Mouse (Mus musculus): ENCODE measurements around the gene Kcnk12. TPM values are rescaled to one million over a fixed set of nuclear protein-coding genes. Genes with fewer than 3 reads are reported as not detected.

The Kcnk12 gene
- total RNA-seq, 1 experiment from 2014 or later: not detected

- no peak for ATAC-seq (replicated peaks; ENCODE audit: insufficient number of reproducible peaks, low FRiP score, low TSS enrichment, poor library complexity, severe bottlenecking)
Measured at GRCm38 (mm10) chr17:87734471-87734870, 63.3 kb downstream of the Kcnk12 start.

DNA sequence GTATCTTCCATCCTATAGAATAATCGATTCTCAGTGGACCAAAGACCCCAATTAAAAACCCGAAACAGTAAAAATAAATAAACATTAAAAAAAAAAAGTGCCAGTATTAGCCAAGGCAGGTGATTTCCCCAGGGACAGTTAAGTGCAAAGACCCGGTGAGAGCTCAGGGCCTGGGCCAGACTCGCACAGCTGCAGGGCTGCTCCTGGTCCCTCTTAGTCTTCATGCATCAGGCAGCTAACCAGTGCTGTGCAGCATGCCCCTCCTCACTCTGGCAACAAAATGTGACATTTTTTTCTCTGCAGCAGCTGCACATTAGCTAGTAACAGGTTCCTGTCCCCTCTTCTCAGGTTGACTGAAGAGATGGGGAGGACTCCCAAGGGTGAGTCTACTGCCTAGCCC is 65.8 kb downstream of the Kcnk12 start:
- no peak for ATAC-seq (replicated peaks; ENCODE audit: insufficient number of reproducible peaks, low FRiP score, low TSS enrichment, poor library complexity, severe bottlenecking)

GRCm38 (mm10) chr17:87726489-87727356 is 71.1 kb downstream of the Kcnk12 start:
- no peak for ATAC-seq (replicated peaks; ENCODE audit: insufficient number of reproducible peaks, low FRiP score, low TSS enrichment, poor library complexity, severe bottlenecking)

DNA sequence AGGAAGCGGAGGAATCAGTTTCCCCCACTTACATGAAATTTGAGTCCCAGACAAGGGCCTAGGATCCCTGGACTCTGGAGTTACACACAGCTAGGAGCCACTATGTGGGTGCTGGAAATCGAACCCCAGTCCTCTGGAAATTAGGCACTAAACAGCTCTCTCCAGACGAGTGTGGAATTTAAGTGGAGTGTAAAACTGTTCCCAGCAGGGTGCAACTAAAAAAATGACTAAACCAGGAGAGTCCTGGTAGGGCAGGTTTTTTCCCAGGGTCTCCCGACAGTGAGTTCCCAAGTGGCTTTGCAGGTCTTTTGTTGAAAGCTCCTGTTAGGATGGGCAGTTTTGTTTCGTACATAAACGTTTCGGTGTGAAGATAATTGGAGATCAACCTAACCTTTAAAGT is 73.1 kb downstream of the Kcnk12 start:
- no peak for ATAC-seq (replicated peaks; ENCODE audit: insufficient number of reproducible peaks, low FRiP score, low TSS enrichment, poor library complexity, severe bottlenecking)

DNA sequence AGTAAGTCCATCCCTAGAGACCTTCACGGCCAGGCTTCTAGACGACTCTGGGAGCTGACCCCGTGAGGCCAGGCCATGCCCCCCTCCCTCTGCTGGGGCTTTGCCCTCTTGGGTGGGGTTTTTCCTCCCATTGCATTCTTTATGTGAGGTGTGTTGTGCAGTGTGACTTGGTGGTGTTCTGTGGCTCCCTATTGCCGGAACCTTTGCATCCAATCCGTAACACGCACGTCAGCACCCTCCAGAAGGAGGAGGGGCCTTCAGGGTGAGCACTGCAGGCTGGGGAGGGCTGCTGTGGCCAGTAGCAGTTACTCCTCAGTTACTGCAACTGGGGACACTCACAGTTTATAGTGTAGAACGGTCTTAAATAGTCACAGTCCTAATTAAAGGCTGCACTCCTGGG is 97.7 kb downstream of the Kcnk12 start:
- no peak for ATAC-seq (replicated peaks; ENCODE audit: insufficient number of reproducible peaks, low FRiP score, low TSS enrichment, poor library complexity, severe bottlenecking)

DNA sequence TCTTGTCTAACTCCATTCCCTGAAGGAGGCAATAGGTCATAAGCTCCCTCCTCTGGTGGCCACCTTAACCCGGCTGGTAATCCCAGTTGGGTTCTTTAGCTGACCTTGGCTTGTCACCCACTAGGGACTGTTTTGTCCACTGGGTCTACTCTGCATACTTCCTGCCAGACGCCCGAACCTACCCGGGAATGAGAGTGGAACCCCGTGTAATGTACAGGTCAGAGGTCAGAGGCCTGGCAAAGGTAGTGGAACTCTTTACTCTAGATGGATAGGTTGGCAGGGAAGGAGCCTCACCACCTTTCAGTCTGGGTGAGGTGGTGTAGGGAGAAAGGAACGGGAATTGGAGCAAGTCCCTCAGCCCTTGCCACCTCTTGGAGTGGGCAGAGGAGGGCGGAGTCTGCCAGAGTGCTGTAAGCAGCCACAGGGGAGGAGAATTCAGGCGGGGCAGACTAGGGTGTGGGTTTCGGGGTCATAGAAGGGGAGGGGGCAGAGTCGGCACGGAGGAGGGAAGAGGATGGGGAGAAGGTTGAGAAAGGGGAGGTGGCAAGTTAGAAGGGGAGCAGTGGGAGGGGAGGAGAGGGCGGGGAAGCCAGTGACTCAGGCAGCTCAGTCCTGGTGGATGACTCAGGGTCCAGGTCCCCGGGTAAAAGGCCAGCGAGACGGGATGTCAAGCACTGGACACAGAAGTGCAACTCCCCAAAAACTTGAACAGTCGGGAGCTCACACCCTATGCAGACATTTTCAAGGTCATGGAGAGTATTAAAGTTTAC is 98.6 kb downstream of the Kcnk12 start:
- ATAC-seq (replicated peaks; ENCODE audit: insufficient number of reproducible peaks, low FRiP score, low TSS enrichment, poor library complexity, severe bottlenecking): no peak

DNA sequence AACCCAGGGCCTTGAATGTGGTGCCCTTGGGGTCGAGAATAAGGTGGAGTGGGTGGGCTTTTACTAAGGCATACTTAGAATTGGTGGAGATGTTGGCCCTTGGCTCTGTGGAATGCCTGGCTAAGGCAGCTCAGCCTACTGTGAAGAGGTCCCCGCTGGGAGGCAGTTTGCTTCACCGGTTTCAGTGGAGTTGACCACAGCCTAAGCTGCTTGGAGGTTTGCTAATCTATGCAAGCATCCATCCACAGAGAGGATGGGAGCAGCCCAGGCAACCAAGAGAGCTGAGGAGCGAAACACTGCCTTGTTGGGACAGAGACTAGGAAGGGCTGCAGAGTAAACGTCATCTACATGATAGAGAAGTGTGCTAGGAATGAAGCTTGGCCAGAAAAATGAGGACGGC is 101.0 kb downstream of the Kcnk12 start:
- ATAC-seq (replicated peaks; ENCODE audit: insufficient number of reproducible peaks, low FRiP score, low TSS enrichment, poor library complexity, severe bottlenecking): no peak

DNA sequence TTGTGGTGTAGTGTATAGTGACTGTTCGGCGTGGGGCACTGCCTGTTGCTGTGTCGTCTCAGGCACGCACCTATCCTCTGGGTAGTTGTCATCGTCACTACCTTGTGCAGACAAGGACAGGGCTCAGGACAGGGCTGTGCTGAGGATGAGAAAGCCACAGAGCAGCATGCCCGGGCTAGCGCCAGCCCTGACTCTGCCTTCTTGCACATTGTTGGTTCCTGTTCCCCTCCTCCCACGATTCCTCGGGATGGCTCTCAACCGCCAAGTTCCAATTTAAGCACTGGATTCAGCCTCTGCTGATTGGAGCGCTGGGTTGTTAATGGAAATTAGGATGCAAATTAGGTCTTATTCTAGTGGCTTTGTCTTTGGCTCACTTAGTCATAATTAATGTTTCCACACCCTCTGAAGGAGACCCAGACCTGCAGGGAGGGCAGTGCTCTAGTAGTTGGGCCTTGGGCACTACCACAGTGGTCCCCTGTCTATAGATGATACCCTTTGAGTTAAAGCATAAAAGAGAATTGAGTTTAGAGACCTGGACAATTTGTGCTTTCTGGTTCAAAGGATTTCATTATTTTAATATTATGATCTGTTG is 101.8 kb downstream of the Kcnk12 start:
- ATAC-seq (replicated peaks; ENCODE audit: insufficient number of reproducible peaks, low FRiP score, low TSS enrichment, poor library complexity, severe bottlenecking): no peak

Other genes with a start within 250 kb of the Kcnk12 start
- 0.19 to 2.6 TPM (median 1.8 TPM) in 3 replicates for gene Epcam, start 162.0 kb downstream of the Kcnk12 start, total RNA-seq (2017)
- gene Msh2, start 125.7 kb downstream of the Kcnk12 start, total RNA-seq (2017): 23.8 to 67.9 TPM (median 47.0 TPM) in 3 replicates
- not detected in 3 replicates for gene Rpl36-ps4, start 123.0 kb upstream of the Kcnk12 start, total RNA-seq (2017)
- gene Msh6, start 177.1 kb upstream of the Kcnk12 start, total RNA-seq (2017): 27.2 to 46.1 TPM (median 30.3 TPM) in 3 replicates

All from monocyte, adult 5-6 weeks (primary cell).